Mouse (Mus musculus): ENCODE results near the gene Ms4a4d.

DNA sequence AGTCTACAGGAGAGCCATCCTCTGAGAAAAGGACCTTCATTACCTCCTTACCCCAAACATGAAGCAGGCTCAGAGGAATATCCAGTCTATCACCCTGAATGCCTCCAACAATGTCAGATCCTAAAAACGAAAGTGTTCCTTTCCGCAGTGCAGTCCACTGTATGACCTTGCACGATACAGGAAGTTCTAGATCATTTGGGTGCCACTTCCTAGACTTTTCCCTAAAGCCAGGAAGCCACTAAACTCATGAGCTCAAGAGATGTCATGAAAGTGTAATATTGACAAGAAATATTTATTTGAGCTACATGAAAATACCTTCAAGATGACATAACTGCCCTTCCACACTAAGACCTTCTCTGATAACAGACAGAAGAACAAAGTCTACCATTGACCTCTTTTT lies 64.7 kb downstream of the Ms4a4d start:
- TF ChIP-seq CTCF (IDR thresholded peaks at IDR 0.05; ENCODE audit: low read depth, low read length): no peak
- no peak for TF ChIP-seq POLR2A (IDR thresholded peaks at IDR 0.05; ENCODE audit: extremely low read depth, insufficient read depth, low read length)

Measured in liver, adult 2 months (tissue).